Mouse (Mus musculus) embryonic facial prominence, embryonic 12.5 days (tissue): ENCODE data around the gene Nxf1. TPM values are rescaled to one million over a fixed set of nuclear protein-coding genes. Genes with fewer than 3 reads are reported as not detected.

Experiments
- microRNA-seq: library from miRNA; unstranded; fragments of <30 nt; microRNA quantifications from one replicate; pipeline ENCODE4, GENCODE M21; 2017
- polyA plus RNA-seq: library from polyadenylated mRNA; unstranded; fragments of >200 nt; fragmentation: Nextera tagmentation; extraction: Ambion mirVana; gene quantifications from 2 replicates; pipeline ENCODE4 v1.2.1, GENCODE M21; 2016

Nxf1 gene
- polyA plus RNA-seq, 1 experiment from 2014 or later, result 218 TPM

Small RNA genes lying within 50 kb of the gene (microRNA-seq; reads per million reads assigned to microRNA genes)
- gene Mir6992, result not detected

Other genes with a start within 250 kb of the Nxf1 start
- gene Slc22a8, start 165.8 kb upstream of the Nxf1 start, polyA plus RNA-seq, result 0.08 and 0.10 TPM in 2 replicates
- 0.87 and 1.3 TPM in 2 replicates for gene Slc22a6, start 139.0 kb upstream of the Nxf1 start, polyA plus RNA-seq
- gene Chrm1, start 93.3 kb upstream of the Nxf1 start, polyA plus RNA-seq, result 0.63 and 0.69 TPM in 2 replicates
- 119 and 122 TPM in 2 replicates for gene Slc3a2, start 33.7 kb upstream of the Nxf1 start, polyA plus RNA-seq
- gene Wdr74, start 21.2 kb upstream of the Nxf1 start, polyA plus RNA-seq, result 88.5 and 98.3 TPM in 2 replicates
- gene 1700092M07Rik, start 16.4 kb upstream of the Nxf1 start, polyA plus RNA-seq, result 2.6 and 2.7 TPM in 2 replicates
- 165 and 172 TPM in 2 replicates for gene Stx5a, start 15.7 kb upstream of the Nxf1 start, polyA plus RNA-seq
- 202 and 221 TPM in 2 replicates for gene Tmem223, start 13.9 kb downstream of the Nxf1 start, polyA plus RNA-seq
- gene Tmem179b, start 17.4 kb downstream of the Nxf1 start, polyA plus RNA-seq, result 48.4 and 54.1 TPM in 2 replicates
- gene Taf6l, start 29.3 kb downstream of the Nxf1 start, polyA plus RNA-seq, result 39.9 and 40.4 TPM in 2 replicates
- 166 and 170 TPM in 2 replicates for gene Polr2g, start 41.5 kb downstream of the Nxf1 start, polyA plus RNA-seq
- gene Zbtb3, start 45.5 kb downstream of the Nxf1 start, polyA plus RNA-seq, result 6.5 and 7.2 TPM in 2 replicates
- gene Ttc9c, start 62.3 kb downstream of the Nxf1 start, polyA plus RNA-seq, result 71.3 and 71.7 TPM in 2 replicates
- 6.2 TPM in 2 replicates for gene Hnrnpul2, start 62.9 kb downstream of the Nxf1 start, polyA plus RNA-seq
- gene AC129217.1, start 72.7 kb downstream of the Nxf1 start, polyA plus RNA-seq, result not detected in 2 replicates
- gene Bscl2, start 80.4 kb downstream of the Nxf1 start, polyA plus RNA-seq, result 43.0 and 47.5 TPM in 2 replicates
- 30.5 and 38.9 TPM in 2 replicates for gene Gng3, start 82.1 kb downstream of the Nxf1 start, polyA plus RNA-seq
- 0.18 and 0.77 TPM in 2 replicates for gene Lrrn4cl, start 93.7 kb downstream of the Nxf1 start, polyA plus RNA-seq
- 179 and 189 TPM in 2 replicates for gene Ubxn1, start 114.4 kb downstream of the Nxf1 start, polyA plus RNA-seq
- 66.0 and 67.6 TPM in 2 replicates for gene Uqcc3, start 123.8 kb downstream of the Nxf1 start, polyA plus RNA-seq
- gene Lbhd1, start 126.7 kb downstream of the Nxf1 start, polyA plus RNA-seq, result 82.3 and 88.4 TPM in 2 replicates
- gene Gm49403, start 126.9 kb downstream of the Nxf1 start, polyA plus RNA-seq, result not detected in 2 replicates
- 98.0 and 107 TPM in 2 replicates for gene 1810009A15Rik, start 131.8 kb downstream of the Nxf1 start, polyA plus RNA-seq
- gene Gm49416, start 131.9 kb downstream of the Nxf1 start, polyA plus RNA-seq, result not detected in 2 replicates
- 50.4 and 51.5 TPM in 2 replicates for gene Ints5, start 135.9 kb downstream of the Nxf1 start, polyA plus RNA-seq
- 112 and 119 TPM in 2 replicates for gene Ganab, start 141.0 kb downstream of the Nxf1 start, polyA plus RNA-seq
- 54.6 and 58.5 TPM in 2 replicates for gene B3gat3, start 163.3 kb downstream of the Nxf1 start, polyA plus RNA-seq
- gene Rom1, start 172.3 kb downstream of the Nxf1 start, polyA plus RNA-seq, result 2.7 and 3.0 TPM in 2 replicates
- gene Eml3, start 172.5 kb downstream of the Nxf1 start, polyA plus RNA-seq, result 29.0 and 29.7 TPM in 2 replicates
- gene Mta2, start 184.8 kb downstream of the Nxf1 start, polyA plus RNA-seq, result 202 and 211 TPM in 2 replicates
- 35.6 and 38.1 TPM in 2 replicates for gene Tut1, start 196.8 kb downstream of the Nxf1 start, polyA plus RNA-seq
- 471 and 477 TPM in 2 replicates for gene Eef1g, start 210.0 kb downstream of the Nxf1 start, polyA plus RNA-seq
- gene Ahnak, start 232.2 kb downstream of the Nxf1 start, polyA plus RNA-seq, result 24.4 and 27.7 TPM in 2 replicates